Mouse (Mus musculus) thymus, adult 2 months (tissue): ENCODE results near the gene Mfsd2b. TPM values are rescaled to one million over a fixed set of nuclear protein-coding genes. Genes with fewer than 3 reads are reported as not detected.

Source experiments
- DNase-seq: peaks from one replicate; pipeline ENCODE4 v3.0.0; 2021
- H3K27ac ChIP-seq: fragments of 200-500 bp; 2 replicates; pipeline ENCODE4 v1.5.1; 2012; ENCODE audit warnings: low read length, control low read depth; ENCODE audit not compliant: control insufficient read depth, insufficient read depth
- H3K27me3 ChIP-seq: fragments of 200-500 bp; 2 replicates; pipeline ENCODE4 v1.6.1; 2012; ENCODE audit warnings: mild to moderate bottlenecking, low read length, moderate library complexity, mixed read lengths; ENCODE audit not compliant: control insufficient read depth, insufficient read depth
- H3K36me3 ChIP-seq: fragments of 200-500 bp; 2 replicates; pipeline ENCODE4 v1.6.1; 2012; ENCODE audit warnings: mild to moderate bottlenecking, low read length, moderate library complexity; ENCODE audit not compliant: control insufficient read depth, insufficient read depth
- H3K4me1 ChIP-seq: fragments of 200-500 bp; replicated peaks from 2 replicates; pipeline ENCODE4 v1.6.1; 2012; ENCODE audit warnings: low read length; ENCODE audit not compliant: control insufficient read depth, insufficient read depth
- H3K4me3 ChIP-seq: fragments of 200-500 bp; 2 replicates; pipeline ENCODE4 v1.5.1; 2012; ENCODE audit warnings: mild to moderate bottlenecking, low read length, control low read depth, moderate library complexity; ENCODE audit not compliant: control insufficient read depth, insufficient read depth
- CTCF ChIP-seq: fragments of 200-500 bp; IDR thresholded peaks from 2 replicates; pipeline ENCODE4 v1.5.1; 2012; ENCODE audit warnings: mild to moderate bottlenecking, control low read depth, low read length, moderate library complexity, borderline replicate concordance; ENCODE audit not compliant: control insufficient read depth, poor library complexity, insufficient read depth; ENCODE audit errors: extremely low read depth
- POLR2A ChIP-seq: fragments of 200-500 bp; IDR thresholded peaks from 2 replicates; pipeline ENCODE4 v1.6.1; 2012; ENCODE audit warnings: mild to moderate bottlenecking, low read length, control low read depth, moderate library complexity; ENCODE audit not compliant: control insufficient read depth, poor library complexity, insufficient read depth; ENCODE audit errors: extremely low read depth
- WGBS: fragments of 180-500 bp; shearing (Covaris S2); methylation state at CpG from one replicate; pipeline ENCODE4 v1.1.7; 2018; 5-methylcytosine and 5-hydroxymethylcytosine counted together
- polyA plus RNA-seq: library from polyadenylated mRNA; depleted of rRNA; stranded (reverse); fragments of >200 nt; gene quantifications from 2 replicates; pipeline ENCODE4 v1.2.3, GENCODE M21; 2012

Gene Mfsd2b
- polyA plus RNA-seq, 1 experiment, result 2.7 TPM

DNA sequence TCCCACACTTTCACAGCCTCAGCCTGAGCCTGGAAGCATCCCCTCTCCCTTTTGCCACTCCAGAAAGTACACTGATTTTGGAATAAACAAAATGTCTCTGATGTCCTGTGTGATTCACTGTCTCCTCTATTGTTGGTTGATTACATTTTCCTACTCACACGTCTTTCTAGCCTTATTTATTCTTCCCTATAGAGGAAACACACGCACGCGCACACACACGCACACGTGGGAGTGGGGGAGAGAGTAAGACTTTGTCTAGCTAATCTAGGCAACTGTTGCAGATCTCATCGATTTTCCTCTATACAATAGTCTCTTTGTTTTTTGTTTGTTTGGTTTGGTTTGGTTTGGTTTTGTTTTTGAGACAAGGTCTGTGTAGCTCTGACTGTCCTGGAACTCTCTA, 34.2 kb upstream of the Mfsd2b start:
- no peaks in the 10 kb centered on the region for H3K4me1 ChIP-seq
- H3K36me3 ChIP-seq, result no peaks in the 10 kb centered on the region
- TF ChIP-seq POLR2A, result no peak
- no peak for TF ChIP-seq CTCF
- no peak for DNase-seq
- no peaks in the 10 kb centered on the region for H3K27me3 ChIP-seq
- 94% methylated on average over 7 of the region's 7 CpGs for WGBS
- H3K27ac ChIP-seq, result no peak overlapping the region
- H3K4me3 ChIP-seq, result no peak overlapping the region

DNA sequence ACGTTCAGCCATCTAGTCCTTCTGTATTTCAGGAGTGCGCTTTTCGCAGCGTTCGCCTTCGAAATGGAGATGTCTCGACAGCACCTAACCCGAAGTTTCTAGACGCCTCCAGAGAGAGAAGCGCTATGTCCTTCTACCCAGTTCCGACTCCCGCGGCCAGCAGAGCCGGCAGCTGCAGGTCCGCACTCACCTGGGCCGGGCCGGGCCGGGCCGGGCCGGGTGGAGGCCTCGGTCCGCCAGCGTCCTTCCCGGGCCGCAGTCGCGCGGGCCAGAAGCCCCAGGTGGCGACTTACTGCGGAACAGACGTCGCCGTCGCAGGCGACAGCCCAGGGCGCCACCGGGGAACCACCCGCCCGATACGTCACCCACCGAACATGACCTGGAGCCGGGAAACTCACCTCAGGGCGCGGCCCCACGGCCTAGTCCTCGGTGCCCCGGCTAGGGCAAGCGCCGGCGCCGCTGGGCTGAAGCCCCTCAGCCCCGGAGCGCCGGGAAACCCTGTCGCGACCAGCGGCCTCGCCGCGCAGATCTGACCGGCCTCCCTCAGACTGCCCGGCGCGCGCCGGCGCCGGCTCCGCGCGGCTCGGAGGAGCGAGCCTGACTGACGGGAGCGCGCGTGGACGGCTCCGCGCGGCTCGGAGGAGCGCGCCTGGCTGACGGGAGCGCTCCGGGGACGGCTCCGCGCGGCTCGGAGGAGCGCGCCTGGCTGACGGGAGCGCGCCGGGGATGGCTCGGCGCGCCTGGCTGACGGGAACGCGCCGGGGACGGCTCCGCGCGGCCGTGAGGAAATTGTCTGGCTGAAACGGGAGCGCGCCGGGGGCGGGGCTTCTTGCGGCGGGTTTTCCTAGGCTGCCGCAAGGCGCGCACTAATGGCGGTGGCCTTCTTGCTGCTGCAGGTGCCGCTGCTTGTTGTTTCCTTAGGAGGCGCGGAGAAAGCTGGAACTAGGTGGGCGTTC, 33.1 kb upstream of the Mfsd2b start, which contains the start of gene Ubxn2a:
TSS of gene Ubxn2a (minus strand) at position 755 of the 956 bp plus-strand sequence.
- 3% methylated on average over 125 of the region's 125 CpGs for WGBS
- TF ChIP-seq CTCF (peak; percentile 52), POLR2A (peak; percentile 88)
- peak within 1 kb of the TSS; percentile 58 for H3K27ac ChIP-seq
- peak; percentile 95 for DNase-seq
- no peaks in the 10 kb centered on the region for H3K4me1 ChIP-seq
- no peaks in the 10 kb centered on the region for H3K36me3 ChIP-seq
- H3K4me3 ChIP-seq, result peak within 1 kb of the TSS; percentile 78
- no peaks in the 10 kb centered on the region for H3K27me3 ChIP-seq

DNA sequence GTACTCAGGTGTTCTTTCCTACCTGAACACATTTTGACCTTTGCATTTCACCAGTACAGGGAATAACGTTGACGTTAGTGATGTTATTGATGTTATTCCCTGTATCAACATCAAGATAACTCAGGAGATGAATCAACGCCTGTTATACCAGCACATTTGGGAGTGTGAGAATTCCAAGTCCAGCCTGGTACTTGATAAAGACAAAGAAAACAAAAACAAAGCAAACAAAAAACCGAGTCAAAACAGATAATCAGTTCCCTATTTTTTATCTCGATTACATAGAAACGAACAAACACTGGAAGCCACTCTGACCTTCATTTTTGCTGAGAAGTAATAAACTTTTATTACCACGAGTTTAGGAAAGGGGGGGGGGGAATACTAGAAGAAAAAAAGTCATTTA, 32.3 kb upstream of the Mfsd2b start:
- Histone ChIP-seq H3K4me1 (no peaks in the 10 kb centered on the region), H3K27ac (no peak overlapping the region), H3K27me3 (no peaks in the 10 kb centered on the region), H3K4me3 (no peak overlapping the region), H3K36me3 (peaks cover 1% of the 10 kb centered on the region; the same call in 1 of the 2 replicates)
- WGBS, result 47% methylated on average over 7 of the region's 7 CpGs
- no peak for DNase-seq
- TF ChIP-seq CTCF (no peak), POLR2A (no peak)

DNA sequence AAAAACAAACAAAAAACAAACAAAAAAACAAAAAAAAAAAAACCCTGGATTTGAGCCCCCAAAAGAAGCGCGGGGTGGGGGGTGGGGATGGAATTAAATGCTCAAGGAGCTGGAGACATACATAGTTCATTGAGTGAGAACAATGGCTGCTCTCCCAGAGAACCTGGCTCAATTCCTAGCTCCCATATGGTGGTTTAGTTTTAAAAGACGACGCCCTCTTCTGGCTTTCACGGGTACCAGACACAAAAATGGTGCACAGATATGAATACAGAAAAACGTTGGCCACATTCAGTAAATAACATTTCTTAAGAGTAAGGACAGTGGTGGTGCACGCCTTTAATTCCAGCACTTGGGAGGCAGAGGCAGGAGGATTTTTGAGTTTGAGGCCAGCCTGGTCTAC, 31.8 kb upstream of the Mfsd2b start:
- TF ChIP-seq CTCF, result no peak
- no peak for TF ChIP-seq POLR2A

DNA sequence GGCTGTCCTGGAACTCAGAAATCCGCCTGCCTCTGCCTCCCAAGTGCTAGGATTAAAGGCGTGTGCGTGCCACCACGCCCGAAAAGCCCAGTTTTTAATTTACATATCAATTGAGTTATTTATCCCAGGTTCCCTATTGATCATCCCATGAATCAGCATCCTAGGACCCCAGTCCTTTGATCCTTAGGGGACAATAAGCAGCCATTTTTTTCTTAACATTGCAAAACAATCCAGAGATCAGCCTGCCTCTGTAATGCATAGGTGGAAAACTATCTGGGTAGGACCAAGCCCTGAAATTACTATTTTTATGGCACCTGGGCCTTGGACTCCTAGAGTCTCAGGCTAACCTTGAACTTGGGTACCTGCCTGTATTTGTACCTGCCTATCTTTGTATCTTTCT, 23.9 kb upstream of the Mfsd2b start:
- peaks cover 8% of the 10 kb centered on the region for H3K36me3 ChIP-seq
- over 99% methylated on average over 5 of the region's 5 CpGs for WGBS
- H3K4me3 ChIP-seq, result no peak overlapping the region
- H3K27me3 ChIP-seq, result no peaks in the 10 kb centered on the region
- TF ChIP-seq POLR2A (no peak), CTCF (no peak)
- DNase-seq, result no peak
- no peaks in the 10 kb centered on the region for H3K4me1 ChIP-seq
- H3K27ac ChIP-seq, result no peak overlapping the region

More for the DNA sequence above, 31.8 kb upstream of the Mfsd2b start:
- WGBS, result 87% methylated on average over 7 of the region's 7 CpGs
- Histone ChIP-seq H3K27ac (no peak overlapping the region), H3K4me3 (no peak overlapping the region), H3K27me3 (no peaks in the 10 kb centered on the region), H3K4me1 (no peaks in the 10 kb centered on the region), H3K36me3 (peaks cover 6% of the 10 kb centered on the region)
- DNase-seq, result no peak

DNA sequence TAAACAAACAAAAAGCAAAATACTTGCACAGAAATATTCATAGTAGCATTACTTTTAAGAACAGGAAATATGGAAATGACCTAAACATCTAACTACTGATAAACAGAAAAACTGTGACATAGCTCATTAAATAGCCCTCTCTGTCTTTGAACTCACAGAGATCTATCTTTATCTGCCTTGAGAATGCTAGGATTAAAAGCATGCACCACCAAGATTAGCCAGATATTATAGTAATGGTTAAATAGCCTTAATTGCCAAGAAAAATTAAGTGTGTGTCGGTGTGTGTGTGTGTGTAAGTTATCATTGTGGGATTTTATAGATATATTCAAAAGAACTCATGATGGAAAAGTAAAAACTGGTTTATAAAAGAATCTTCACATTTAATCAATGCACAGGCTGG, 15.7 kb upstream of the Mfsd2b start:
- no peak for TF ChIP-seq CTCF
- no peak for TF ChIP-seq POLR2A
- Histone ChIP-seq H3K27ac (no peak overlapping the region), H3K27me3 (no peaks in the 10 kb centered on the region), H3K4me1 (no peaks in the 10 kb centered on the region), H3K36me3 (peaks cover 10% of the 10 kb centered on the region; the same call in 1 of the 2 replicates), H3K4me3 (no peak overlapping the region)
- DNase-seq, result no peak
- 100% methylated on average over 1 of the region's 1 CpGs for WGBS
